Mouse (Mus musculus): ENCODE results near the gene Gm364. TPM values are rescaled to one million over a fixed set of nuclear protein-coding genes. Genes with fewer than 3 reads are reported as not detected.
A peak's percentile ranks its signal among the peaks of the same experiment; 100 is the strongest.

The Gm364 gene
- polyA plus RNA-seq (2015; fragmentation: Nextera tagmentation; extraction: Ambion mirVana): not detected in 2 replicates

DNA sequence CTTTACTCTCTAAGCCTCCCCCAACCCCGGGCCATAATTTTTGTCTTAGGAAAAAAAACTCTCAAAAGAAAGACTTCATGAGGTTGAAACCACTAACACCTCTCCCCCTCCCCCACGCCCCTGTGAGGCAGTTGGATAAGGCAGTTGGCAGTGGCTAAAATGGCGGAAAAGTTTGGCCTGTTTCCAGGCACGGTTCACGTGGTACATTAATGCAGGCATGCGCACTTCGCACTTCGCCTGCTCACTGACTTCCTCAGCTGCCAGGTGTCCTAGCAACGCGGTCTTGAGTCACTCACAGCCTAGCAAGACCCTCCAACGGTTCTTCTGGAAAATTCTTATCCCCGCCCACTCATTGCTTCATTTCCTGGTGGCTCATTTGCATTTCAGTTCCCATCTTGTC, at the start of gene Gm364:
TSS of gene Gm364 (plus strand) at position 386 of the 400 bp plus-strand sequence.
- H3K4me3 ChIP-seq: no peak within 1 kb of the TSS
- no peaks in the 10 kb centered on the region for H3K9me3 ChIP-seq
- H3K27ac ChIP-seq (replicated peaks): no peak within 1 kb of the TSS
- H3K4me1 ChIP-seq: no peaks in the 10 kb centered on the region
- ATAC-seq (replicated peaks): no peak
- WGBS: 89% methylated on average over 12 of the region's 12 CpGs
- H3K9ac ChIP-seq (replicated peaks): no peak within 1 kb of the TSS
- no peak within 1 kb of the TSS for H3K4me2 ChIP-seq (replicated peaks)
- H3K36me3 ChIP-seq: no peaks in the 10 kb centered on the region
- H3K27me3 ChIP-seq: no peaks in the 10 kb centered on the region

DNA sequence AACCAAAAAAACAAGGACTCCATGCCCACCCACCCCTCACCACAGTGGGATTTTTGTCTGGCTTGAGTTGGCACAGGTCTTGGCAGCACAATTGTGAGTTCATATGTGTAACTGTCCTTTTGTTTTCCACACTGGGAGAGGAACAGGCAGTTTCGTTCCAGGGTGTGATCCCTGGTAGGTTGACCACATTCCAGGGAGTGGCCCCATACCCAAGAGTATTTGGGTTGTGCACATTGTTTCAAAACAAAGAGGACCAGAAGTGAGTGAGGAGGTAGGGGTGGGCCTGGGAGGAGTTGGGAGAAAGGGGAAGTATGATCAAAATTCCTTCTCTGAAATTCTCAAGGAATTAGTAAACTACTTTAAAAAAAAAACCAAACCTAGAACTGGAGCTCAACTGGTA, 49.6 kb upstream of the Gm364 start:
- H3K27ac ChIP-seq (replicated peaks): no peak overlapping the region
- H3K4me3 ChIP-seq: no peak overlapping the region
- H3K4me2 ChIP-seq (replicated peaks): no peak overlapping the region
- H3K36me3 ChIP-seq: no peaks in the 10 kb centered on the region
- no peaks in the 10 kb centered on the region for H3K27me3 ChIP-seq
- no peaks in the 10 kb centered on the region for H3K4me1 ChIP-seq
- H3K9me3 ChIP-seq: no peaks in the 10 kb centered on the region
- no peak overlapping the region for H3K9ac ChIP-seq (replicated peaks)
- no peak for ATAC-seq (replicated peaks)
- 74% methylated on average over 1 of the region's 1 CpGs for WGBS

GRCm38 (mm10) chrX:57364891-57365569, 43.9 kb upstream of the Gm364 start:
- Histone ChIP-seq H3K4me3 (no peak overlapping the region), H3K4me1 (no peaks in the 10 kb centered on the region)
- WGBS: 73% methylated on average over 2 of the region's 2 CpGs

DNA sequence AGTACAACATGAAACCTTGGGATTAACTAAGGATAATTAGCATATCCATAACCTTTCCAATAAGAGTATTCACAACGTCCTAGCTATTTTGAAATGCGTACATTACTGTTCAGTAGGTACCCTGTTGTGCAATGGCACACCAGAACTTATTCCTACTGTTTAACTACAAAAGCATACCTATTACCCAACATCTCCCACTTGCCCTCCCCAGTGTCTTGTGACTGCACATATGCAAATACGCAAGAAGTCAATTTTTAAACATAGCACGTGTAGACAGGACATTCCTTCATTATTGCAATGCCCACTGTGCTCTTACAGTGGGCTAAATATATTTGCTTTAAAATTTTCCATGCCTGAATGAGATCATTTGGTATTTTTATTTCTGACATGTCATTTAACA, 36.0 kb upstream of the Gm364 start:
- 0 out of 2 replicates have a peak, but pooled peaks cover 6% of the 10 kb centered on the region for H3K36me3 ChIP-seq
- 83% methylated on average over 4 of the region's 4 CpGs for WGBS
- H3K9ac ChIP-seq (replicated peaks): no peak overlapping the region
- H3K9me3 ChIP-seq: no peaks in the 10 kb centered on the region
- no peaks in the 10 kb centered on the region for H3K27me3 ChIP-seq
- no peak overlapping the region for H3K4me2 ChIP-seq (replicated peaks)
- no peaks in the 10 kb centered on the region for H3K4me1 ChIP-seq
- H3K27ac ChIP-seq (replicated peaks): no peak overlapping the region
- ATAC-seq (replicated peaks): no peak
- H3K4me3 ChIP-seq: no peak overlapping the region

More at GRCm38 (mm10) chrX:57364891-57365569, 43.9 kb upstream of the Gm364 start:
- ATAC-seq (replicated peaks): no peak
- Histone ChIP-seq H3K9ac (replicated peaks) (no peak overlapping the region), H3K27me3 (no peaks in the 10 kb centered on the region), H3K36me3 (no peaks in the 10 kb centered on the region), H3K27ac (replicated peaks) (no peak overlapping the region), H3K4me2 (replicated peaks) (no peak overlapping the region), H3K9me3 (no peaks in the 10 kb centered on the region)

- Histone ChIP-seq H3K4me3 (no peak overlapping the region), H3K4me2 (replicated peaks) (no peak overlapping the region), H3K4me1 (no peaks in the 10 kb centered on the region), H3K9ac (replicated peaks) (no peak overlapping the region), H3K27me3 (no peaks in the 10 kb centered on the region), H3K9me3 (no peaks in the 10 kb centered on the region), H3K36me3 (peaks cover 9% of the 10 kb centered on the region), H3K27ac (replicated peaks) (no peak overlapping the region)
- no peak for ATAC-seq (replicated peaks)
- WGBS: 91% methylated on average over 2 of the region's 2 CpGs
Measured at GRCm38 (mm10) chrX:57373543-57373942, 35.4 kb upstream of the Gm364 start.

DNA sequence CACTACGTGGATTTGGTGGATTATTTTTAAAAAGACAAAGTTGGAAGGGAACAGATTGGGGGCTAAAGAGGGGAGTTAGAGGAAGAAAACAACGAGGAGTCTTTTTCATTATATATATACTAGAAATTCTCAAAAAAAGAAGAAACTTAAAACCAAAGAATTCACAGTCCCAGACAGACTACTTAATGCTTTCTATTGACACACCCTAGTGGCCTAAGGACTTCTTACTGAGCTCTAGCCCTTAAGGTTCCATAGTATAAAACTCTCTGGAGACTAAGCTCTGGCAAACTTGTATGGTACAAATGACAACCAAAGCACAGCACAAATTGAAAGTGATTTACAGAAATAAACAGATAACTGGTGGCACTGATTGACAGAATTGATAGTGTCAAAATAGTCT, 34.9 kb upstream of the Gm364 start:
- peaks cover 14% of the 10 kb centered on the region for H3K36me3 ChIP-seq
- 79% methylated on average over 2 of the region's 2 CpGs for WGBS
- ATAC-seq (replicated peaks): no peak

DNA sequence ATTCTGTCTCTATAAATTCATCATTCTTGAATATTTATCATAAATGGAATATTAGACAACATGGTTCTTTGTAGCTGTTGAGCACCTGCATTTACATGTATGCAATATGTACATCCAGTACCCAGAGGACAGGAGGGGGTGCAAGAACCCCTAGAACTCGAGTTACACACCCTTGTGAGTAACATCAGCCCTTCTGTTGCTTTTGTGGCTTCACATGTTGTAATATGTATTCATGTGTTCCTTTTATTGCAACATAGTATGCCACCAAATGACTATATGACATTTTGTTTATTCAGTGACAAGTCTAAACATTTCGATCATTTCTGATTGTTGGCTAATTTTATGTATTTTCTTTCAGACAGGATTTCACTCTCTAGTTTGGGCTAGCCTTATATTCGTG, 31.9 kb upstream of the Gm364 start:
- H3K36me3 ChIP-seq: peaks cover 26% of the 10 kb centered on the region
- WGBS: 79% methylated on average over 3 of the region's 3 CpGs
- H3K9ac ChIP-seq (replicated peaks): no peak overlapping the region
- no peak overlapping the region for H3K4me2 ChIP-seq (replicated peaks)
- ATAC-seq (replicated peaks): no peak
- no peaks in the 10 kb centered on the region for H3K27me3 ChIP-seq
- no peaks in the 10 kb centered on the region for H3K4me1 ChIP-seq
- H3K27ac ChIP-seq (replicated peaks): no peak overlapping the region
- H3K9me3 ChIP-seq: no peaks in the 10 kb centered on the region
- no peak overlapping the region for H3K4me3 ChIP-seq

More for the DNA sequence above, 34.9 kb upstream of the Gm364 start:
- H3K4me3 ChIP-seq: no peak overlapping the region
- H3K9me3 ChIP-seq: no peaks in the 10 kb centered on the region
- H3K9ac ChIP-seq (replicated peaks): no peak overlapping the region
- no peak overlapping the region for H3K27ac ChIP-seq (replicated peaks)
- no peaks in the 10 kb centered on the region for H3K27me3 ChIP-seq
- no peak overlapping the region for H3K4me2 ChIP-seq (replicated peaks)
- H3K4me1 ChIP-seq: no peaks in the 10 kb centered on the region

DNA sequence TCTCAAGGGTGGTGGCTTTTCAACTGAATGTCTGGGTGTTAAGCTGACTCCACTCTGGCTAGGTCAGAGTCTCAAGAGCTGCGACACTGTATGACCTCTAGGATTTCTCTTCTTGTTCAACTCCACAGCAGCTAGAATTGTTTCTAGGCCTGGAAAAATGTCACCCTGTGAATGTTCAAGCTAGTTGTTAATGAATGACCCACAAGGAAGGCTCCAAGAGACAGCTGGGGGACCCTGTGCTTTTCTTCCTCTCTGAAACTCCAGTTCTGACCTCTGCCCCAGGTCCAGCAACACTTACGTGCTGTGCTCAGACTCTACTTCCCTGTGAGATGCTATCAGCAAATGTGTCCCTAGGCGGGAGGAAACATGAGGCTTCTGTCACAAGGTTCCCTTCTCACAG, 30.4 kb upstream of the Gm364 start:
- 88% methylated on average over 3 of the region's 3 CpGs for WGBS
- Histone ChIP-seq H3K9ac (replicated peaks) (no peak overlapping the region), H3K9me3 (no peaks in the 10 kb centered on the region), H3K27me3 (no peaks in the 10 kb centered on the region), H3K4me2 (replicated peaks) (no peak overlapping the region), H3K36me3 (peaks cover 29% of the 10 kb centered on the region), H3K4me3 (no peak overlapping the region), H3K27ac (replicated peaks) (no peak overlapping the region), H3K4me1 (no peaks in the 10 kb centered on the region)
- ATAC-seq (replicated peaks): no peak

GRCm38 (mm10) chrX:57380915-57381314, 28.0 kb upstream of the Gm364 start:
- ATAC-seq (replicated peaks): peak; percentile 70
- peaks cover 49% of the 10 kb centered on the region for H3K36me3 ChIP-seq

DNA sequence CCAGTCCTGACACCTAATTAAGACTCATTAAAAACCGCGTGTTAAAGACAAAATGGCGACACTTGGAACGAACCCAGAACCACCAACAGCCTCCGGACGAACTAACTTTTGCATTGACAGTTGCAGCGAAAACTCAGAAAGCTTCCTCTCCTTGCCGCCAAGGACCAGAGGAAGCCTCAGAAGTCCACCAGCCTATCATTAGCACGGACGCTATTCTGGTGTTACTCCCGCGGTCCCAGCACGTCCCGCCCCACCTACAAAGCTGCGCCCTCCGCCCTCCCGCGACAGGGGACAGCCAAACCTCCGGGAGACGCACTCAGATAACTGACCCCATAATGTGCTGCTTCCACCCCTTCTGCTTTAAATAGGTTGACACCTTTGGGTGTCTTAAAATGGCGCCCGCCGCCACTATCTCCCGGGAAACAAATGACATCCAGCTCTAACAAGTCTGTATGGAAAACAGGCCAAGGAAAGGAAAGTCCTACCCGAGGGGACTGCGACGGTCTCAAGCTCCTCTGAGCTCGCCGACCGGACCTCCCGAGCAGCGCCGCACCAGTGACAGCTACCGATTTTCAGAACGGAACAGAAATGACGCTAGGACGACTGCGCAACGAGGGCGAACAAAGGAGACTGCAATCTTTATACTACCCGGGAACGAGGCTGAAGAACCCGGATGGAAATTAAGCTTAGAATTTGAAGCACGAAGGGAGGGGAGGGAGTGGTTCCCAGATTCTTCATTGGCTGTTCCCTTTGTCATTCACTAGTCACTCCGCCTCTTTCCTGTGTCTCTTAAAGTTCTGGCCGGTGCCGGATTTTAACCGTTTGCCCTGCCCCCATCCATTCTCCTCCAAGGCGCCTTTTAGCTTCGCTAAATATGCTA, 16.3 kb upstream of the Gm364 start, which contains the start of gene Rbmx:
TSS of gene Rbmx (minus strand) at position 670 of the 880 bp plus-strand sequence.
- ATAC-seq (replicated peaks): peak; percentile 97
- 19% methylated on average over 50 of the region's 50 CpGs for WGBS
- Histone ChIP-seq H3K9me3 (no peaks in the 10 kb centered on the region), H3K27ac (replicated peaks) (peak within 1 kb of the TSS; percentile 97), H3K4me3 (peak within 1 kb of the TSS; percentile 70), H3K27me3 (no peaks in the 10 kb centered on the region), H3K4me2 (replicated peaks) (peak within 1 kb of the TSS; percentile 45), H3K9ac (replicated peaks) (peak within 1 kb of the TSS; percentile 79), H3K36me3 (peaks cover 23% of the 10 kb centered on the region), H3K4me1 (peaks cover 11% of the 10 kb centered on the region; the same call in 1 of the 2 replicates)

More at GRCm38 (mm10) chrX:57380915-57381314, 28.0 kb upstream of the Gm364 start:
- Histone ChIP-seq H3K27me3 (no peaks in the 10 kb centered on the region), H3K9ac (replicated peaks) (no peak overlapping the region), H3K9me3 (no peaks in the 10 kb centered on the region), H3K4me1 (no peaks in the 10 kb centered on the region), H3K4me3 (no peak overlapping the region), H3K27ac (replicated peaks) (no peak overlapping the region), H3K4me2 (replicated peaks) (no peak overlapping the region)
- 53% methylated on average over 5 of the region's 5 CpGs for WGBS

DNA sequence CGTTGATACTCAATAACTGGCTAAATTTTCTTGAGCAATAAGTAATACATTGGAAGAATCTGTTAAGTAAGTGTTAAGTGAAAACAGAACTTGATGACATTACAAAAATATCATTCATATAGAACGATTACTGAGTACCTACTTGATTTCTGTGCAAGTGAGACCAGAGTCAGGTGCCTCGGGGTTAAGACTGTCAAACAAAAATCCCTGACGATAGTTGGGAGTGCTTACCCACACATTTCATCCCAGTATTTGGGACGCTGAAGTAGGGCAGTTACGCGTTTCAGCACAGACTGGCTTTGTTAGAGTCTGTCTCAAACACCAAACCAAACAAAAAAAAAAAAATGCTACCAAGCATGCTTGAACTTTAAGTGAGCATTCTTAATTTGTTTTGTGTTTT, 15.5 kb upstream of the Gm364 start:
- Histone ChIP-seq H3K4me2 (replicated peaks) (peak overlapping the region; percentile 39), H3K4me3 (peak overlapping the region; percentile 70), H3K9me3 (no peaks in the 10 kb centered on the region), H3K27ac (replicated peaks) (peak overlapping the region; percentile 64; the same call in 1 of the 2 replicates), H3K4me1 (peaks cover 11% of the 10 kb centered on the region; the same call in 1 of the 2 replicates), H3K36me3 (peaks cover 16% of the 10 kb centered on the region), H3K9ac (replicated peaks) (peak overlapping the region; percentile 44; the same call in 1 of the 2 replicates), H3K27me3 (no peaks in the 10 kb centered on the region)
- WGBS: 37% methylated on average over 7 of the region's 7 CpGs
- ATAC-seq (replicated peaks): peak; percentile 45

- Histone ChIP-seq H3K4me3 (no peak overlapping the region), H3K9me3 (no peaks in the 10 kb centered on the region), H3K4me1 (no peaks in the 10 kb centered on the region), H3K27me3 (no peaks in the 10 kb centered on the region), H3K36me3 (no peaks in the 10 kb centered on the region), H3K4me2 (replicated peaks) (no peak overlapping the region), H3K9ac (replicated peaks) (no peak overlapping the region), H3K27ac (replicated peaks) (no peak overlapping the region)
- 78% methylated on average over 1 of the region's 1 CpGs for WGBS
- ATAC-seq (replicated peaks): no peak
Measured at GRCm38 (mm10) chrX:57401388-57401787, 7.6 kb upstream of the Gm364 start.
